Mouse (Mus musculus) macrophage (primary cell): ENCODE data around the gene Cmss1. TPM values are rescaled to one million over a fixed set of nuclear protein-coding genes. Genes with fewer than 3 reads are reported as not detected.

Experiments
- H3K27ac ChIP-seq: fragments of 350-480 bp; formaldehyde crosslinking; 2 replicates; pipeline ENCODE4 v1.9.0; 2021
- H3K36me3 ChIP-seq: fragments of 350-480 bp; formaldehyde crosslinking; 2 replicates; pipeline ENCODE4 v1.9.0; 2021; ENCODE audit errors: inconsistent target
- H3K4me3 ChIP-seq: fragments of 350-480 bp; formaldehyde crosslinking; 2 replicates; pipeline ENCODE4 v1.9.0; 2021; ENCODE audit errors: inconsistent target
- H3K79me2 ChIP-seq: fragments of 350-480 bp; formaldehyde crosslinking; 2 replicates; pipeline ENCODE4 v1.9.0; 2021; ENCODE audit errors: inconsistent target
- WGBS: methylation state at CpG from one replicate; pipeline ENCODE4 v1.1.7; 2026; ENCODE audit warnings: inconsistent platforms; ENCODE audit not compliant: missing documents; 5-methylcytosine and 5-hydroxymethylcytosine counted together
- polyA plus RNA-seq: library from polyadenylated mRNA; stranded (reverse); fragments of 250-400 nt; gene quantifications from 3 replicates; pipeline ENCODE4 v1.2.4, GENCODE M21; 2018; ENCODE audit warnings: inconsistent platforms

Cmss1 gene
- polyA plus RNA-seq, 1 experiment from 2014 or later = 4.7 TPM

- Histone ChIP-seq H3K36me3 (no peaks in the 10 kb centered on the region), H3K27ac (no peak overlapping the region), H3K79me2 (no peaks in the 10 kb centered on the region), H3K4me3 (no peak overlapping the region)
- WGBS = 94% methylated on average over 6 of the region's 6 CpGs
Observed at GRCm38 (mm10) chr16:57305463-57305862, 301.2 kb downstream of the Cmss1 start.

DNA sequence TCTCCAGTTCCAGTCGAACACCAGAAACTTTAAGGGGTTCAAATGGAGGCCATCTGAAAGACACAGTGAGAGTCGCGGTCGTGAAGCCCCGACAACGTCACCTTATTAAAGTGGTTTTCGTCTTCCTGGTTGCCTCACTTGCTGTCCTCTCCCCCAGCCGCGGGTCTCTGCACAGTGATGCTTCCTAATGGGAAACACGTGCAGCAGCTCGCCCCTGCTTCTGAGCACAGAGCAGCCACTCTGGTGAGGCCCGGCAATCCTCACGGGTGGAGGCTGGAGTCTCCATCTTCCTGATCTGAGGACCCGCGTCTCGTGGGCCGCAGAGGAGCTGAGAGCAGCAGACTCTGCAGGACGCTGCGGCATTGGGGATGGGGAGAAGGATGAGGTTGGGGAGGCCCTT lies 302.9 kb downstream of the Cmss1 start:
- Histone ChIP-seq H3K4me3 (no peak overlapping the region), H3K79me2 (no peaks in the 10 kb centered on the region), H3K27ac (no peak overlapping the region), H3K36me3 (no peaks in the 10 kb centered on the region)
- 89% methylated on average over 19 of the region's 19 CpGs for WGBS

DNA sequence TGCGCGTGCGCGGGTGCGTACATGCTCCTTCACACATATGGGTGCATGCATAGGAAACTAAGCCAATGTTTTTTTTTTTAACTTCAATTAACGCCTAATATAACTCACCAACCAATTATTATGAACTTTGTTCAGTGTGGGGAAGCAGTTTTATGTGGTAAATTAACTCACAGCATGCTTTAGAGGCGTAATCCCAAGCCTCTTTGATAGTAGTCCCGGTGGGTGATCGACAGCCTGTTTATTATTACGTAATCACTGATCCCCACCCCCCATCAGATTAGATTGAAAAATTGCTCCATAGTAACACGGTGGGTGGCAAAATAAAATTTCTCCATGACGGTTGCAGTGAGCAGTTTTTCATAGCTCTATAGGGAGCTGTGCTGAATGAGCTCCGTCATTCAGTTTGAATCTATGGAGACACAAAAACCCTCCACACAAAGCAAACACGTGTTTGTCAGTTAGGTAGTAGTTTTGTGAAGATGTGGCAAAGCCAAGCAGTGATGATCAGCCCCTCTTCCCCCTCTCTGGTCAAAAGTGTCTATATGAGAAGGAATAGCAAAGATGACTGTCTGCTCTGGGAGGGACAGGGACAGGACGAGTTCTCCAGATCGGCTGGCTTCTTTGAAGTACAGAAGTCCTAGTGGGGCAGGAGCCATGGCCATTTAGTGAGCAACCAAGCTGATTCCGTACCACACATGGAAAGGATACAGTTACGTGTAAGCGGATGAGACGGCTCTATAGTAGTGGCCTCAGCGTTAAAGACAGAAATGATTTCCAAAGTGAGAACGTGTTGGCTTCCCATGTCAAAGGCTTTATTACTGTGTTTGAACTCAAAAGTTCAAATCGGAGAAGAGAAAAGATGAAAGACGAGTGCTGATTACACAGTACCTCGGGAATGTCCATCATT lies 303.6 kb downstream of the Cmss1 start:
- Histone ChIP-seq H3K27ac (no peak overlapping the region), H3K79me2 (no peaks in the 10 kb centered on the region), H3K4me3 (no peak overlapping the region), H3K36me3 (no peaks in the 10 kb centered on the region)
- 93% methylated on average over 25 of the region's 25 CpGs for WGBS

DNA sequence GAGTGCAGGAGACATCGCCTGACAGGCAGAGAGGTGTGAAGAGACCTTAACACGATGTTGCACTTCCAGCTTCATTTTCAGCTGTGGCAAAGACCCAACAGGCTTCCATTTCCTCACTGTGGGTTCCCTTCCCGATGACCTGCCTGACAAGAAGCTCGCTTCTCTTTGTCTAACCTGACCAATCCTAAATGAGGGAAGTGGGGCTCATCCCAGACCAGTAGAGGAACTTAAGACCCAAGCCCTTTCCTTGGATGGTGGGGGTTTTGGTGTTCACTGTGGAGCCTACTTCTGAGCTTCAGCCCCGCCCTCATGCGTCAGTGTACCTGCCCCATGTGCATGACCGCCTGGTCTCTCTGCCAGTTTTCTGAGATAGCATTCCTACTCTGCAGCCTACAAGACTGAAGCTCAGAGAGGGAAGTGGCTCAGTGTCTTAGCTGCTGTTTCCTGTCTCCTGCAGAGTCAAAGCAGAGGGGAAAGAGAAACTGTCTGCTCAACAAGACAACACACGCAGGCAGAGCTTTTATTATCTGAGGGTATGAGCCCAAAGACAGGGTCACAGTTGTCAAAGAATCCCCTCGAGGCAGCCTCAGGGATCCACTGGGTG lies 305.1 kb downstream of the Cmss1 start:
- Histone ChIP-seq H3K79me2 (no peaks in the 10 kb centered on the region), H3K4me3 (no peak overlapping the region), H3K36me3 (no peaks in the 10 kb centered on the region), H3K27ac (peak overlapping the region; percentile 52)
- 21% methylated on average over 9 of the region's 9 CpGs for WGBS

DNA sequence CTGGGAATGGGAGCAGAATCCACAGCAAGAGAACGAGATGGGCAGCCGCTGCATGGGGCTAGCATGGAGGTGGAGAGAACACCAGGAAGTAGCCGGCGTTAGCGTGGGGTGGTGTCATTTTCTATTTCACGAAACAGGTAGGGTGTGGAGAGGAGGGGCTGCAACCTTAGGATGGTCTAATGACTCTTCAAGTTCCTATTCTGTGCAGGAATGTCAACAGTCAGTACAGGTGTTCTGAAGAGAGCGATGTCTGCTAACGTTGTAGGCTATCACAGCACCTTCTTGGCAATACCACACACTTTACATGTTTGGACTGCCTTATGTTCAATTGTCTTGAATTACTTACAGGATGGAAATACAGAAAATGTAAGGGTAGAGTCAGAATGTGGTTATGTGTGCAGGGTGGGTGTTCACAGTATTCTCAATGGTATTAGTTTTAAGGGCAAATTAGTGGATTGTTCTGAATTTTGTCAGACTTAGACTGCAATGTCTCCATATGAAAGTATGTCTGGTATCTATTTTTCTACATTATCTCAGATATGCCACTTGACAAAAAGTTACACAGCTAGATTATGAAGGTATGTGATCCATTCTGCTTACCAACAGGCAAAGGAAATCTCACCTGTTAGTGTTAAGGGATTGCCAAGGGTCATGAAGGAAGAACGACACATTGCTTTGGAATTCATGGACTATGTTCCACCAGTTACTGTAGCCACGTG lies 311.3 kb downstream of the Cmss1 start:
- 87% methylated on average over 10 of the region's 10 CpGs for WGBS
- Histone ChIP-seq H3K79me2 (no peaks in the 10 kb centered on the region), H3K4me3 (no peak overlapping the region), H3K36me3 (no peaks in the 10 kb centered on the region), H3K27ac (no peak overlapping the region)

- no peaks in the 10 kb centered on the region for H3K79me2 ChIP-seq
- H3K36me3 ChIP-seq = no peaks in the 10 kb centered on the region
- no peak within 1 kb of the TSS for H3K27ac ChIP-seq
- no peak within 1 kb of the TSS for H3K4me3 ChIP-seq
- 91% methylated on average over 2 of the region's 2 CpGs for WGBS
Observed at GRCm38 (mm10) chr16:57292765-57293164, 313.9 kb downstream of the Cmss1 start, which contains the start of gene Tmem30c. Gene Tmem30c (minus strand): TSS chr16:57292865.

- H3K27ac ChIP-seq = no peak overlapping the region
- WGBS = 89% methylated on average over 4 of the region's 4 CpGs
- no peaks in the 10 kb centered on the region for H3K79me2 ChIP-seq
- H3K4me3 ChIP-seq = no peak overlapping the region
- no peaks in the 10 kb centered on the region for H3K36me3 ChIP-seq
Observed at GRCm38 (mm10) chr16:57292296-57292695, 314.4 kb downstream of the Cmss1 start.

- Histone ChIP-seq H3K79me2 (no peaks in the 10 kb centered on the region), H3K36me3 (no peaks in the 10 kb centered on the region), H3K27ac (no peak overlapping the region), H3K4me3 (no peak overlapping the region)
- WGBS = 98% methylated on average over 5 of the region's 5 CpGs
Observed at GRCm38 (mm10) chr16:57291696-57292095, 315.0 kb downstream of the Cmss1 start.

DNA sequence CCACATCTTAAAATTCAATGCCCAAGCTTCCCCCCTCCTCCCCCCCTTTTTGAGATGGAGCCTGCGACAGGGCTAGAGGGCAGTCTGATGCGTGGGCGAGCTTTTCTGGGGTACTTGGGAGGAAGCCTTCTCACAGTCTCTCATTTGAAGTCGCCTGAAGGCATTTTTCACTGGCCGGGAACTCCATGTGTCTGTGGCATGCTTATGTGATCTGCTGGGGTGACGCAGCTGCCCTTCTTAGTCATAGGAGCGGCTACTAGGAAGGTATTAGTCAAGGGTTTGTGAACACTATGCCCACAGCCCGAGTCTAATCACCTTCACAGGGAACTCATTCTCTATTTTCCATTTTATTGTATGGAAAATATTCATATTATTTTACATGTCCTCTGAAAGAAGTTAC lies 325.2 kb downstream of the Cmss1 start:
- H3K27ac ChIP-seq = no peak overlapping the region
- no peak overlapping the region for H3K4me3 ChIP-seq
- 93% methylated on average over 8 of the region's 8 CpGs for WGBS
- no peaks in the 10 kb centered on the region for H3K36me3 ChIP-seq
- H3K79me2 ChIP-seq = no peaks in the 10 kb centered on the region

- Histone ChIP-seq H3K27ac (no peak overlapping the region), H3K36me3 (no peaks in the 10 kb centered on the region), H3K4me3 (no peak overlapping the region), H3K79me2 (no peaks in the 10 kb centered on the region)
- WGBS = 70% methylated on average over 28 of the region's 31 CpGs
Observed at GRCm38 (mm10) chr16:57280221-57281217, 326.1 kb downstream of the Cmss1 start.

DNA sequence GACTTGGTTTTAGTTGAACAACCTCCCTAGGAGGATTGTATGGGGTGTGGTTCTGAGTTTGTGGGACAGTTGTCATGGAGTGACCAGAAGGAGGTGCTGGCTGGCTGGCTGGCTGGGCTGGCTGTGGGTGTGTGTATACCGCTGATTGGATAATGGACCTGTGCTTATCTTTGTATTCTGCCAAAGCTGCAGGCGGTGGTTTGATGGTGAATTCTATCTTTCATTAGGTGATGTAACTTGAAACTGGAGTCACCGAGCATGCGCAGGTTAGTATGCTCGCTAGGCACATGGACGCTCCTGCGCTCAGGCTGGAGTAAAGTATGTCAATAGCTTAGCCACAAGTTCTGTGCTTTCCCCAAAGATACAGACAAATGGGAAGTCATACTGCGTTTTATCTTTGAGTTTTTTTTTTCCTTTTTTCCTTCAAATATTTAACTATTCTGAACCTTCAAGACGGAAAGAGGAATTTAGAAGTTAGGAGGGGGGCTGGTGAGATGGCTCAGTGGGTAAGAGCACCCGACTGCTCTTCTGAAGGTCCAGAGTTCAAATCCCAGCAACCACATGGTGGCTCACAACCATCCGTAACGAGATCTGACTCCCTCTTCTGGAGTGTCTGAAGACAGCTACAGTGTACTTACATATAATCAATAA lies 327.6 kb downstream of the Cmss1 start:
- Histone ChIP-seq H3K4me3 (no peak overlapping the region), H3K27ac (no peak overlapping the region), H3K79me2 (no peaks in the 10 kb centered on the region), H3K36me3 (no peaks in the 10 kb centered on the region)
- WGBS = 79% methylated on average over 9 of the region's 12 CpGs

- Histone ChIP-seq H3K27ac (no peak overlapping the region), H3K4me3 (no peak overlapping the region), H3K36me3 (no peaks in the 10 kb centered on the region), H3K79me2 (no peaks in the 10 kb centered on the region)
- 96% methylated on average over 13 of the region's 13 CpGs for WGBS
Observed at GRCm38 (mm10) chr16:57269751-57270150, 336.9 kb downstream of the Cmss1 start.

DNA sequence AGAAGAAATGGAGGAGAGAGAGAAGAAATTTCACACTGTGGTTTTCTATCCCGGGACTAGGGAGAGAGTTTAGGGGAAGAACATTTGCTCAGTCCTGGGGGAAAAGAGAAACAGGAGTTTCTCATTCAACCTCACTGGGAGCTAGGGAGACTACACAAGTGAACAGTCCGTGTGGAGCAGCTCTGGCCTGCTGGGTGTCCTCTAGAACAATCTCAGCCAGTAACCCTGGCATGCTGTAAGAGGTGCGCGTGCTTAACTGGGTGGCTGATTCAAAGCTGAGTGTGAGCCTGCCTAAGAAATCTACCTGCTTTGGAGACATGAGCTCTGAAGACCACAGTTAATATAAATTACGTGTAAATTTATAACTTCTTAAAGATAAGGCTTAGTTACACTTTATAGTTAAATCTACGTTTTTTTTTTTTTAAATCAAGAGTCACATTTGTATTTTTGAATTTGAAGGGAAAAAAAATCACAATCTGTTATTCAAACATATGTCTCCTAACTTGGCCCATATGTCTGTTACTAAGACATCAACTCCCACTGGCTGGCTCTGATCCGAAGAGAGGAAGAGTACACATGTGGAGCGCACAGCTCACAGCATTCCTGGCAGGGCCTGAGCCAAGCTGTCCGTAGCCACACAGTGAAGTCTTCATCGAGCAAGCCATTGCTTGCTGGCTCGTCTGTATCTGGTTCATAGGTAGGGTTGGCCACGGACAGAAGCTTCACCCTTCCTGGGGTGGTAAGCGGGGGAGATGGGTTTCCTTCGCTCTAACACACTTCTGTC lies 338.4 kb downstream of the Cmss1 start:
- no peaks in the 10 kb centered on the region for H3K79me2 ChIP-seq
- no peak overlapping the region for H3K4me3 ChIP-seq
- no peak overlapping the region for H3K27ac ChIP-seq
- H3K36me3 ChIP-seq = no peaks in the 10 kb centered on the region
- 93% methylated on average over 14 of the region's 14 CpGs for WGBS
